Mouse (Mus musculus) E14TG2a.4 (cell line): ENCODE data around the gene Tex35.

Experiments
- CTCF ChIP-seq: conservative IDR thresholded peaks from 2 replicates; pipeline ENCODE4 v1.5.1; 2014; ENCODE audit warnings: low read length
- NANOG ChIP-seq: IDR thresholded peaks from 2 replicates; pipeline ENCODE4 v1.6.1; 2014; ENCODE audit warnings: borderline replicate concordance, low read length, mixed read lengths

DNA sequence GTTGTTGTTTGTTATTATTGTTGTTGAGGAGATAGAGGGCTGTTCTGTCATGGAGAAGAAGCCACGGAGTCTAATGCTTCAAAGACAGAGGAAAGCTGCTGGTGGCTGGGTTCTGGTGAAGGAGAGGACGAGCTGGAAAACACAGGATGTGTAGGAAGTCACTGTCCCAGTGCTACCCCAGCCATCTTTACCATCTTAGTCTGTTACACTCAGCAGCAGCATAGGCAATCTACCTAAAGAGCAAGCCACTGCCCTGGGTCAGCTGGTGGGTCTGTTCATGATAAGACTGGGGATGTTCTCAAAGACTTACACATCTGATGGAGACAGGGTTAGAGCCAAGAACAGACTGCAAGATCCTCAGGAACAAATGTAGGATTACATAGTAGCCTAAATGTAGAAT, 58.6 kb downstream of the Tex35 start:
- no peak for TF ChIP-seq CTCF
- no peak for TF ChIP-seq NANOG
